Mouse (Mus musculus) liver, embryonic 14.5 days (tissue): ENCODE measurements around the gene Gm13283.
"Not testable (repeated sequence)": the region's sequence is repeated elsewhere in the genome, so short reads cannot be mapped to it uniquely, and the experiment has no call there.

Experiments used
- CTCF ChIP-seq: IDR thresholded peaks from 2 replicates; pipeline ENCODE4 v1.5.1; 2016; ENCODE audit warnings: antibody characterized with exemption, low read depth, control low read depth
- EP300 ChIP-seq: IDR thresholded peaks from 2 replicates; pipeline ENCODE4 v1.6.1; 2016; ENCODE audit warnings: antibody characterized with exemption, low read depth

DNA sequence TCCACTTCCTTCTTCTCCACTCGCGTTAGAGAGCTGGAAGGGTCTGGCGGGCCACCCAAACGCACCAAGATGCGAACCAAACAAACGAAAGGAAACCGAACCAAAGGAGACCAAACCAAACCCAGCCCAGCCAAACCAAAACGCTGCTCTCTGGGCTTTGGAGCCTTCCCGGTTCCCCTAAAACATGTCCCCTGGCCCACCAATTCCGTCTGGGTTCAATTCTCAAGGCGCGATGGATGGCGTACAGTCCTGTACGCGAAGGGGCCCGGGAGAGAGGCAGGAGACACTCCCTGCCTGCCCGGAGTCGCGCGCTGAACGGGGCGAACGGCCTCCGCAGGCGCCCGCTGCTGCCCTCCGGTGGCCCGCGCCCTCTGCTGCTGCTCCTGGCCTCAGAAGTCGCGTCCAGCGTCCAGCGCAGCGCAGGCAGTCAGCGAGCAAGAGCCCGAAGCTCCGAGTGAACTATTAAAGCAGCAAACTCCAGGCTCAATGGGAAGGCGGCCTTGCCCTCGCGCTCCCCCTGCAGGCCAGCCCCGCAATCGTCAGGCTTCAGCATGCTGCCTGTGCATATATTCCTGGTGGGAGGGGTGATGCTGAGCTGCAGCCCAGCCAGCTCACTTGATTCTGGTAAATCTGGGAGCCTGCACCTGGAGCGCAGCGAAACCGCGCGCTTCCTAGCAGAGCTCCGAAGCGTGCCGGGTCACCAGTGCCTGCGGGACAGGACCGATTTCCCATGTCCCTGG, 34.2 kb downstream of the Gm13283 start, which contains the start of gene Gm13275:
- peak; percentile 43 for TF ChIP-seq CTCF
- TF ChIP-seq EP300 = not testable (repeated sequence)
